Mouse (Mus musculus) skeletal muscle tissue, adult 2 months (tissue): ENCODE measurements around the gene Wsb2.
"Not testable (repeated sequence)": the region's sequence is repeated elsewhere in the genome, so short reads cannot be mapped to it uniquely, and the experiment has no call there.

Experiments used
- DNase-seq: peaks from one replicate; pipeline ENCODE4 v3.0.0-alpha.2; 2012; ENCODE audit warnings: low read depth, low spot score

Wsb2 gene

DNA sequence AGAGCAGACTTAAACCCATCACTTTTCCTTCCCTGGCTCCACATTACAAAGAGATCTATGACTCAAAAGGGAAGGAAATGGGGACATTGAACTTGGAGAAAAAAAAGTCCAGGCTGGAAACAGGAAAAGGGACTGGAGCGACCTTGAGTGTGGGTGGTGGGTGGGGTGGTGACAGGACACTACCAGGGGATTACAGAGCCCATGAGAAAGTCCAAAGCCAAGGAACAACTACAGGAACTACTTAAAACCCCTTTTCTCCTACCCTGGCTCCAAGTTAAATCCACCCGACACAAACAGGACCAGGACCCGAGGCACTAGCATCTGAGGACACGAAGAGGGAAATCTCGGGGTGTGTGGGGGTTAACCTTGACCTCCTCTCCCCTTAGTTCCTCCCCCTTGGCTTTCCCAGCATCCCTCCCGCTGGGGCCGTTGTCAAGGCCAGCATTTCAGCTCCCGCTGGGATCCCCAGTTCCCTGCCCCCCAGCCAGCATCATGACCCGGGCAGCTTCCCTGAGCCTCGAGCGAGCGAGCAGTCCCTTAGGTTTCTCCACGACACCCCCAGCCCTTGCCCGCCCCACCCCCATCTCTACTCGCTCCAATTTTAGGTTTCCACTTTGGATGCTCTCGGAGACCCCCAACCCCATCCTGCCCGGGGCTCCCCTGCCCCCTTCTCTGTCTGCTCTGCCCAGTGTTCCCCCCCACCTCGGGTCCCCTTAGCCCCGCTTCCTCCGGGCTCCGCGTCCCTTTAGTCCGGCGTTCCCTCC lies 557 bp upstream of the Wsb2 start:
- DNase-seq: no peak

DNA sequence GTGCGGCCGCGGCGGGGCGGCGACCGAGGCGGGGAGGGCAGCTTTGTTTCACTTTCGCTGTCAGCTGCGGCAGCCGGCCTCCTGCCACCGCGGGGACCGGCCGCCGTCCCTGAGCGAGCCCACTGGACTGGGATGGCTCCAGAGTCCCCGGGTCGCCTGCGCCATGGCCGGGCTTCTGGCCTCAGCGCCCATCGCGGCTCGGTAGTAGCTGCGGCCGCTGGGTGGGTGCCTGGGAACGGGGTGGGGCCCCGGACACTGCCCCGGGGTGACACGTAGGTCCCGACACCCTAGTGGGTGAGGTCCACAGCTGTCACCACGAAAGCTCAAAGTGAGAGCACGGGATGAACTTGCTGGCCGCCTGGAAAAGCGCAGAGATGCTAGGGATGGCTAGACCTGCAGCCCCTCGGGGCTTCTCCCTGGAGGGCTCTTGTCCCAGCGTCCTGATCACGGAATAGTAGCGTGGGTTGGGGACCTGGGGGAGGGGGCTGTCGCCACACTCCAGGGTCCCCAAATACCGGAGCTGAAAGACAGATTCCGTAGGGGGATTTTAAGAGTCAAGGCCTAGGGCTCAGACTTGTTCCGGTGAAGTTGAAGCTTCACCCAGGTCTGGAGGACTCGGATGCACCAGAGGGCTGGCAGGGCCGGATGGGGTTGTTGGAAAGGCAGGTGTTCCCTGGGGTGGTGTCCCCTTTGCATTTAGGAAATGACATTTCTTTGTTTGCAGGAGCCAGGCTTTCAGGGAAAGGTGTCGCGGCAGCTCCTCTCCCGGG lies 559 bp downstream of the Wsb2 start:
- DNase-seq: no peak

- DNase-seq: no peak
Observed at GRCm38 (mm10) chr5:117358248-117358630, 1.1 kb downstream of the Wsb2 start.

- no peak for DNase-seq
Observed at GRCm38 (mm10) chr5:117358725-117359124, 1.6 kb downstream of the Wsb2 start.

DNA sequence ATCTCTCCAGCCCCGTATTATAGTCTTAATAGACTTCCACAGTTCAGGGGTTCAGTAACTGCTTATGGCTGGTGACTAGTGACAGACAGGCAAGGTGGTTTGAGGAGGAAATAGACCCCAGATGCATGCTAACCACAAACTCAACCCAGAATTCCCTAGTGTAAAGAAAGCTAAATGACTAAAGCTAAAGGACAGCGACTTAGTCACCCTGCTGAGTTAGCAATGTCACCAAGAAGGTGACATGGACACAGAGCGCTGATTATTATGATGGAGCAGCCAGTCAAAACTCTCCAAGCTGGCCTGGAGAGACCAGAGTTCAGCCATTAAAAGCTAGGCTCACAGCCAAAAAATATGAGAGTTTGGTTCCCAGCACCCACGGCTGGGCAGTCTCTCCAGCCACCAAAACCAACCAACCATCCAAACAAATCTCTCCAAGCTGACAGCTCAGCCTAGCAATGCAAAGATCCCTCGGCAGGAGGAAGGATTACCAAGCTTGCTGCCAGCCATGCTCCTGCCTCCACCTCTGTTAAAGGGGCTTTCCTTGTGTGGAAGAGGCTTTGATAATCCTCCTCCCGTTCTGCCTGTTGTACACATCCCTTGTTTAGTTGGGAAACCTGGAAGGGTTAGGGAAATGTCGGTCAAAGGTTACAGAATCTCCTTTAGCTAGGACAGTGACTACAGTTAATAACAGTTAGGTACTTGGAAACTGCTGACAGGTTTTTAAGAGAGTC lies 2.6 kb downstream of the Wsb2 start:
- DNase-seq: no peak

- DNase-seq: no peak
Observed at GRCm38 (mm10) chr5:117360228-117360515, 3.1 kb downstream of the Wsb2 start.

DNA sequence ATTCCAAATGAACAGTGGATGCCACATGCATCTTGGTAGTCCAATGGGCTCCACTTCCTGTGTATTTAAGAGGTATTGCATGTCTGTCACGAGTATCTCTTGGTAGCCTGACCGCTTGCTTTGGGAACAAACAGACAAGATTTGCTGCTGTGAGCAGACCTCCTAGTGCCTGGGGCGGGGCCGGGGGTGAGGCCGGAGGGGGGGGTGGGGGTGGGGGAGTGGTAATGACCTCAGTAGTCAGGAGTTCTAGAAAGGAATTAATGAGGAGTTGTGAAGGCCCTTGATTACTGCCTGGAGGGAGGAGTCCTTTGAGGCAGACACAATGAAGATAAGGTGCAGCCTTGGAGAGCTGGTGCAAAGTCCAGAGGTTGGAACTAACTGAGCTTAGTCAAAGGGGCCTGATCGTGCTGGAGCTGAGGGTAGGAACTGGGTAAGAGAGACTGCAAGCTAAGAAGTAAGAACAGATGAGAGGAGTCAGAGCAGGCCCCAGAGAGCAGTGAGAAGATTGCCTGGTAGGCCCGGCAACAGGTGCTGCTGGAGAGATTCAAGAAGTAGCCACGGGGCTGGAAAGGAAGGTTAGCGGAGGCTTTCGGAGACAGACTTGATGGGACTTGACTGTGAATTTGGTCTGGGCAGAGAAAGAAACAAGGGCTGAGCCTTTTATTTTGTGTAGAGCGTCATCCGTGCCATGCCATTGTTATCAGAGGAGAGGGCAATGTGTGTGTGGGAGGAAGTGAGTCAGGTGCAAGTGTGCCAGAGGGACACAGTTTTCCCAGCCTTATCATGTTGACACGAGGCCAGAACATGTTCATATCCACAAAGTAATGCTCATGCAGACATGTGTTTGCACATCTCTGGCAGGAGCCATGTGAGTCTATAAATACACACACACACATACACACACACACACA lies 3.8 kb downstream of the Wsb2 start:
- no peak for DNase-seq

DNA sequence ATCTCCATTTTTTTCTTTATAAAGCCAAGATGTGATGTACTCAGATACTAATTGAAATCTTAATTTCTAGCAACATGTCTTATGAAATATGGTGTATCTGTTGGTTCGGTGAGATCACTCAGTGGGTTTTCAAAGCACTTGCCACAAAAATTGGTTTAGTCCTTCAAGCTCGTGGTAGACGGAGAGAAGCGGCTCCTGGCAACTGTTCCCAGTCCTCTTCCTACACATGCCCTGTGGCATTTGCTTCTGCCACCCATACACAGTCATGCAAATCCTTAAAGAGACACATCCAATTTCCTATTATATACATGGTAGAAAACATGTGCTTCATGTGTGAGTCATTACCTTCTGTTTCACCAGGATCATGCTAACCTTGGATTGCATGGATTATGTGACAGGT lies 4.5 kb downstream of the Wsb2 start:
- DNase-seq: no peak

DNA sequence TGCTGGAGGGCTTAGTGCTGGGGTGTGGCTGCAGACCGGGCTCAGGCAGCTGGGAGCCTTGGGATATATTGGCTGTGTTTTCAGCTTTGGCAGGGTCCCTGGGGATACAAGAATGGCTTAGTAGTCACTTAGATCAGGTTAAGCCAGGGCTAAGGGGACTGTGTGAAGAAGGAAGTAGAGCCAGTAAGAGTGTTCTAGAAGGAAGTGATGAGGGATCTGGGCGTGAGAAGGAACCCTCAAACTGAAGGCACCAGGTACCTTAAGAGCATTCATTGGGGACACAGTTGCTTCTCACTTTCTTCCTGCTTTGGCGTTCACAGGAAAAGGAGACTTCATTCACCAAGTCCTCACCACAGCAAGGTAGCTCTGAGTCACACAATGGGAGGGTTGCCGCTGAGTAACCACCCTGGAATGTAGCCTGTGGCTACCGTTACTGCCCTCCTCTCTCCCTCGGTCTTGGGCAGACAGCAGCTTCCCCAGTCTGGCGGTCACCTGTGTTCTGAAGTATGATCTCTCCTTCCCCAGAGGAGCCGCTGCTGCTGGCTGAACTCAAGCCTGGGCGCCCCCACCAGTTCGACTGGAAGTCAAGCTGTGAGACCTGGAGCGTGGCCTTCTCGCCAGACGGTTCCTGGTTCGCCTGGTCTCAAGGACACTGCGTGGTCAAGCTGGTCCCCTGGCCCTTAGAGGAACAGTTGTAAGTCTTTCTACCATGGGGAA lies 6.1 kb downstream of the Wsb2 start:
- no peak for DNase-seq

- no peak for DNase-seq
Observed at GRCm38 (mm10) chr5:117364821-117365220, 7.7 kb downstream of the Wsb2 start.

DNA sequence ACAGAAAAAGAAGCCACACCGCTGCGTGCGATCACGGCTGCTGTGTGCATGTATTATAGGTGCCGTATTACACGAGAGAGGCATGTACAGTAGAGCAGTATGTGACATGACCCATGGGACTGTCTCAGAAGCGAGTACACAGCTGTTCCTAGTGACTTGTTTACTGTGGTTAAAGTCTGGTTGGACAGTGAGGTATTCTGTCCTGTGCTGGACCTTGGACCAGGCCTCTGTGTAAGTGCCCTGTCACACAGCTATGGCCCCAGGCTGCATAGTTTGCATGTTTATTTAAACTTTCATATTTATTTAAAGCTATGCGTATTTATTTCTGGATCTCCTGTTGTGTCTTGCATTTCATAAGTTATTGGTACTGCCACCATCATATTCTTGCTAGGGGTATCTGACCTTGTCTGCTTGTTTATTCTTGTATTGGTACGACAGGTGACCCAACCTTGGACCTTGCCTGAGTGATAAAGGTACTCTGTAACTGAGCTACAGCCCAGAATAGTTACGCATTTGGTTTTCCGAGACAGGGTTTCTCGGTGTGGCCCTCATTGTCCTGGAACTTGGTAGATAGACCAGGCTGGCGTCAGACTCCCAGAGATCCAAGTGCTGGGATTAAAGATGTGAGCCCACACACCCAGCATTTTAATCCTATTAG lies 8.9 kb downstream of the Wsb2 start:
- no peak for DNase-seq

GRCm38 (mm10) chr5:117367206-117367605 lies 10.1 kb downstream of the Wsb2 start:
- no peak for DNase-seq

- DNase-seq: no peak
Observed at GRCm38 (mm10) chr5:117370592-117370991, 13.5 kb downstream of the Wsb2 start.

- DNase-seq: no peak
Observed at GRCm38 (mm10) chr5:117373418-117373817, 16.3 kb downstream of the Wsb2 start.

GRCm38 (mm10) chr5:117374372-117375049 lies 17.4 kb downstream of the Wsb2 start:
- no peak for DNase-seq

DNA sequence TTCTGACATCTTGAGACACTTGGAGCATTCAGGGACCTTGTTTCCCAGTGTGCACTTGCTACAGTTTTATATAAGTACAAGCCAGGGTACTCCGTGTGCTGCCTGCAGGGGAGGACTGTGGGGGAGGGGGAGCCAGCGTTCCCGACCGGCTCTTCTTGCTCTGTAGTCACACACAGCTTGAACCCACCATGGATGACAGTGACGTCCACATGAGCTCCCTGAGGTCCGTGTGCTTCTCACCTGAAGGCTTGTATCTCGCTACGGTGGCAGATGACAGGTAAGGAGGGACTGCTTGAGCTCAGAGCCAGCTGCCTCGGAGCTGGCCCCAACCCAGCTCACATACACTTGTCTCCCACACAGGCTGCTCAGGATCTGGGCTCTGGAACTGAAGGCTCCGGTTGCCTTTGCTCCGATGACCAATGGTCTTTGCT lies 19.2 kb downstream of the Wsb2 start:
- no peak for DNase-seq

- not testable (repeated sequence) for DNase-seq
Observed at GRCm38 (mm10) chr5:117377731-117378130, 20.6 kb downstream of the Wsb2 start.

DNA sequence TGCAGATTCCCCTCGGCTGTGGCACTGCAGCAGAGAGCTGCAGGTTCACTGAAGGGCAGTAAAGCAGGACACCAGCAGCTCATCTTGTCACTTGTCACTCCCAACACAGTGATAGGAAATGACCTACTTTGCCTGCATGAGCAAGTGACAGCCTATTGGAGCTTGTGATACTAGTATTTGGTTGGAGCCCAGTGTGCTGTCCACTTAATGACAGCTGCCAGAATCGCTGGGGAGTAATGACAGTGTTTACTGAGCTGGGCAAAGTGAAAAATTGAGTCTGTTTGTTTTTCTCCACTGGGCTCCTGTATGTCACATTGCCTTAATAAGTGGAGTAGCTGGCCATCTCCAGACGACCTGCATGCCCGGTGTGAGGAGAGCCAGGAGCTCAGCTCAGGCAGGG lies 23.1 kb downstream of the Wsb2 start:
- DNase-seq: no peak

DNA sequence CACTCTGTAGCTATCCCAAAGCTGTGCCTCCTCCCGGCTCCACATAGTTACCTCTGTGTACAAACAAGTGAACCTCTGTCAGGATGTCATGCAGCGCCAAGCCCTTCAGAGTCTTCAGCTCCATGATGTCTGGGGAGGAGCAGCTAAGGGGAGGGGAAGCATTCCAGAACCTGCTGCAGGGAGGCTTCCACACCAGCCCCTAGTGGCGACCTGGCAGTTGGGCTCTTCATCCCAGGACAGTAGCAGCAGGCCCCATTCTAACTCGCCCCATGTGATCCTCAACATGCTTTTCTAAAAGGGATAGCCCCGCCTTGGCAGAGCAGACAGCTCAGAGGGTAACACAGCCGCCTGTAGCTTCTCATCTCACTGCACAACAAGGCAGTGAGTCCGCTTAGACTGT lies 24.7 kb downstream of the Wsb2 start:
- DNase-seq: no peak

DNA sequence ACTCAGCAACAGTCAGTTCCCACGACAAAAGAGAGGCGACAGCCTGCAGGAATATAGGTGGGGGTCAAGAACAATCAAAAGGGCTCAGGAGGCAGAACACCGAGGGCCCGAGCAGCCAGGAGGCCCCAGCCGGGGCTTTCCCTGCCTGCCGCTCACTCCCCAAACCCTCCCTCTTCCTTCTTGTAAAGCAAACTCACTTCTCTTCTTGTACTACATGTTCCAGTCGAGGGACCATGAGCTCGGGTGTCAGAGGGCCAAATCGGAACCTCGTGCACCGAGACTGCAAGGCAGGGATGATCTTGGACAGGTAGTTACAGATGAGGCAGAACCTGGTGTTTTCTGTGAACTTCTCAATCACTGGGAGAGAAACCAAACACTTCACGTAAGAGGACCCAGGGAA lies 26.1 kb downstream of the Wsb2 start:
- no peak for DNase-seq
